Mouse (Mus musculus): ENCODE data around the gene Rnf19b.

DNA sequence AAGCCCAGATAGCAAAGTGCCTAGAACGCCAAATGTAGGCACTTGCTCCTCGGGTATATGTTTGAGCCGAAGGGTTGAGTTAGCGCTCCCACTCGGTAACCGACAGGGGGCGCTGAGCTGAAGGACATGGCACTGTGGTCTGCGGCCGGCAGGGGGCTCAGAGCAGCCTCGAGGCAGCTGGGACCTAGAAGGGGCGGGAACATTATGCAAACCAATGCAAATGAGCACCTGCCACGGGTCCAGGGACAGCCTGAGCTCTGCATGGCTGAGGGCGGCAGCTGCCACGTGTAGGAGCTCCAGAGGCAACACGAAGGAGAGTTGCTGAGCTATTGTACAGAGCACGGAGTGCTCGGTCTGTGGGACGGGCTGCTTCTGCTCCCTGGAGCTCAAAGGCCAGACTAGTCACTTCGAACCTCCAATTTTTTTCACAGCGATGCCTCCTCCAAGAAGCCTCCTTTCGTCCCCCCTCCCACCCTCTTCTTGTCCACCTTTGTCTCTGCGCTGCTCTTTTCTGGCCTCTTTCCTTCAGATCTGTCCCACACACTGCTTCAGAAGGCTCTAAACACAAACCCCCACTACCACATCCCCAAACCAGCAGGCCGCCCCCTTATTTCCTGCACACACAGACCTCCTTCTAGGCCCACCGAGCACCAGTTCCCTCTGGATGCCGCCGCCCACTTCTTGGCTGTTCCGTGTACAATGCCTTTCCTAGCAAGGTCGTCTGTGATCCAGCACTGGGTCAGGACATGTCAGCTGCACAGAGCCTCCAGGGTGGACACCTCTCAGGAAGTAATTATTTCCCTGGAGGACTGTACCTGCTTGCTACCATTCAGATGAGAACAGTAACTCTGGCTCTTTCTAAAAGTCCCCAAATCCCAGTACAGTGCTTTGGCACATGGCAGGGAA, 55.3 kb downstream of the Rnf19b start:
- TF ChIP-seq POLR2A (IDR thresholded peaks at IDR 0.05; ENCODE audit: extremely low read depth, insufficient read depth, low read length) (no peak), CTCF (IDR thresholded peaks at IDR 0.05; ENCODE audit: low read depth, low read length) (peak; percentile 82)

Data from liver, adult 2 months (tissue).